Mouse (Mus musculus) cortical plate, adult 2 months (tissue): ENCODE results near the gene Dennd4b. TPM values are rescaled to one million over a fixed set of nuclear protein-coding genes. Genes with fewer than 3 reads are reported as not detected.
"Not testable (repeated sequence)": the region's sequence is repeated elsewhere in the genome, so short reads cannot be mapped to it uniquely, and the experiment has no call there.

ENCODE experiments used
- H3K27ac ChIP-seq: fragments of 200-500 bp; 2 replicates; pipeline ENCODE4 v1.5.1; 2012; ENCODE audit warnings: low read length, control low read depth, inconsistent platforms; ENCODE audit not compliant: insufficient read depth
- H3K4me1 ChIP-seq: fragments of 200-500 bp; 2 replicates; pipeline ENCODE4 v1.6.1; 2011; ENCODE audit warnings: low read length; ENCODE audit not compliant: control insufficient read depth, insufficient read depth
- H3K4me3 ChIP-seq: fragments of 200-500 bp; 2 replicates; pipeline ENCODE4 v1.5.1; 2011; ENCODE audit warnings: mild to moderate bottlenecking, low read length, control low read depth; ENCODE audit not compliant: insufficient read depth
- CTCF ChIP-seq: fragments of 200-500 bp; IDR thresholded peaks from 2 replicates; pipeline ENCODE4 v1.5.1; 2011; ENCODE audit warnings: mild to moderate bottlenecking, control low read depth, low read length; ENCODE audit not compliant: insufficient read depth; ENCODE audit errors: extremely low read depth
- POLR2A ChIP-seq: fragments of 200-500 bp; IDR thresholded peaks from 2 replicates; pipeline ENCODE4 v1.6.1; 2011; ENCODE audit warnings: mild to moderate bottlenecking, low read length, control low read depth; ENCODE audit not compliant: insufficient read depth; ENCODE audit errors: extremely low read depth
- polyA plus RNA-seq: library from polyadenylated mRNA; depleted of rRNA; stranded (reverse); fragments of >200 nt; gene quantifications from 2 replicates; pipeline ENCODE4 v1.2.3, GENCODE M21; 2012

Gene Dennd4b
- polyA plus RNA-seq, 1 experiment: 40.4 TPM

GRCm38 (mm10) chr3:90275286-90275685 lies 10.3 kb downstream of the Dennd4b start:
- TF ChIP-seq POLR2A (no peak), CTCF (no peak)
- Histone ChIP-seq H3K4me3 (no peak overlapping the region), H3K4me1 (no peaks in the 10 kb centered on the region)

GRCm38 (mm10) chr3:90276858-90277257 lies 11.9 kb downstream of the Dennd4b start:
- Histone ChIP-seq H3K4me3 (no peak overlapping the region), H3K27ac (no peak overlapping the region), H3K4me1 (no peaks in the 10 kb centered on the region)
- no peak for TF ChIP-seq CTCF
- no peak for TF ChIP-seq POLR2A

More at GRCm38 (mm10) chr3:90275286-90275685, 10.3 kb downstream of the Dennd4b start:
- no peak overlapping the region for H3K27ac ChIP-seq

- no peak overlapping the region for H3K27ac ChIP-seq
- H3K4me3 ChIP-seq: no peak overlapping the region
- TF ChIP-seq CTCF: no peak
- no peak for TF ChIP-seq POLR2A
- H3K4me1 ChIP-seq: no peaks in the 10 kb centered on the region
These were observed 12.8 kb downstream of the Dennd4b start for GRCm38 (mm10) chr3:90277793-90278192.

GRCm38 (mm10) chr3:90278211-90278610 lies 13.2 kb downstream of the Dennd4b start:
- no peaks in the 10 kb centered on the region for H3K4me1 ChIP-seq
- TF ChIP-seq CTCF (no peak), POLR2A (no peak)

DNA sequence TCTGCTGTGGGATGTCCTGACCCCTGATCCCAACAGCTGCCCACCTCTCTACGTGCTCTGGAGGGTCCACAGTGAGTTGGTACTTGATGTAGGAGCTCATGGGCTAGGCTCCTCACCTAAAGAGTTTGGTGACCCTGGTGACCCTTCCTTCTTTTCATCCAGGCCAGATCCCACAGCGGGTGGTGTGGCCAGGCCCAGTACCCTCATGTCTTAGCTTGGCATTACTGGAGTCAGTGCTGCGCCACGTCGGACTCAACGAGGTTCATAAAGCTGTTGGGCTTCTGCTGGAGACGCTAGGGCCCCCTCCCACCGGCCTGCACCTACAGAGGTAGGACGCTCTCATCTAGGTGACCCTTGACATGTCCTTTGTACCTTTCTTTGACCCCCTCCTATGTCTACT lies 14.2 kb downstream of the Dennd4b start:
- H3K4me1 ChIP-seq: no peaks in the 10 kb centered on the region
- TF ChIP-seq POLR2A (no peak), CTCF (no peak)
- H3K27ac ChIP-seq: no peak overlapping the region
- H3K4me3 ChIP-seq: no peak overlapping the region

More at GRCm38 (mm10) chr3:90278211-90278610, 13.2 kb downstream of the Dennd4b start:
- no peak overlapping the region for H3K4me3 ChIP-seq
- no peak overlapping the region for H3K27ac ChIP-seq

- no peak for TF ChIP-seq CTCF
- TF ChIP-seq POLR2A: no peak
- Histone ChIP-seq H3K4me3 (no peak overlapping the region), H3K27ac (peak overlapping the region; percentile 72; the same call in 1 of the 2 replicates)
These were observed 14.8 kb downstream of the Dennd4b start for GRCm38 (mm10) chr3:90279743-90280142.

GRCm38 (mm10) chr3:90280708-90281107 lies 15.7 kb downstream of the Dennd4b start:
- Histone ChIP-seq H3K27ac (peak overlapping the region; percentile 72), H3K4me3 (no peak overlapping the region), H3K4me1 (no peaks in the 10 kb centered on the region)

More at GRCm38 (mm10) chr3:90279743-90280142, 14.8 kb downstream of the Dennd4b start:
- H3K4me1 ChIP-seq: no peaks in the 10 kb centered on the region

GRCm38 (mm10) chr3:90284150-90284549 lies 19.2 kb downstream of the Dennd4b start:
- H3K4me3 ChIP-seq: no peak overlapping the region
- no peak overlapping the region for H3K27ac ChIP-seq
- H3K4me1 ChIP-seq: no peaks in the 10 kb centered on the region
- TF ChIP-seq POLR2A (no peak), CTCF (no peak)

More at GRCm38 (mm10) chr3:90280708-90281107, 15.7 kb downstream of the Dennd4b start:
- TF ChIP-seq CTCF: no peak
- TF ChIP-seq POLR2A: no peak

DNA sequence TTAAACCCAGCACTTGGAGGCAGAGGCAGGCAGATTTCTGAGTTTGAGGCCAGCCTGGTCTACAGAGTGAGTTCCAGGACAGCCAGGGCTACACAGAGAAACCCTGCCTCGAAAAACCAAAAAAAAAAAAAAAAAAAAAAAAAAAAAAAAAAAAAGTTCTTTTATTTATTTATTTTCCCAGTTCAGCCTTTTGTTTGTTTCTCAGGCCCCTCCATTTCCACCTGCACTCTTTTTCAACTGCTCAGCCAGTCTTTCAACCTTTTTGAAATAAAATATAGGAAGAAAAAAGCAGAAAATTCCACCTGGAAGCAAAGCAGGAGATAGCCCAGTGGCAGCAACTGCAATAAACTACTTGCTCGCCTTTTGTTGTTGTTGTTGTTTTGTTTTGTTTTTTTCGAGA lies 24.4 kb downstream of the Dennd4b start:
- H3K4me3 ChIP-seq, H3K27ac ChIP-seq: not testable (repeated sequence)

GRCm38 (mm10) chr3:90290602-90291001 lies 25.6 kb downstream of the Dennd4b start:
- no peak overlapping the region for H3K4me3 ChIP-seq
- TF ChIP-seq CTCF: peak; percentile 32; the same call in 1 of the 2 replicates
- no peak for TF ChIP-seq POLR2A
- H3K4me1 ChIP-seq: peaks cover 2% of the 10 kb centered on the region; the same call in 1 of the 2 replicates
- no peak overlapping the region for H3K27ac ChIP-seq

More for the DNA sequence above, 24.4 kb downstream of the Dennd4b start:
- not testable (repeated sequence) for H3K4me1 ChIP-seq
